Mouse (Mus musculus) adrenal gland, adult 8-10 months (tissue): ENCODE measurements around the gene Btg2. TPM values are rescaled to one million over a fixed set of nuclear protein-coding genes. Genes with fewer than 3 reads are reported as not detected.

Experiments
- DNase-seq: peaks from one replicate; pipeline ENCODE4 v3.0.0; 2022
- total RNA-seq, 4 experiments: library from RNA; stranded (reverse); gene quantifications; 2 replicates each; pipeline ENCODE4 v1.2.4; 2022

Btg2 gene
- total RNA-seq, 4 experiments from 2014 or later, result 28.1 to 56.5 (median 50.6) TPM

- peak; percentile 10 for DNase-seq
Observed at GRCm38 (mm10) chr1:134097956-134098725, 19.2 kb upstream of the Btg2 start.

- DNase-seq, result no peak
Observed at GRCm38 (mm10) chr1:134097080-134097855, 18.3 kb upstream of the Btg2 start.

- DNase-seq, result peak; percentile 3
Observed at GRCm38 (mm10) chr1:134096264-134096934, 17.5 kb upstream of the Btg2 start.

- no peak for DNase-seq
Observed at GRCm38 (mm10) chr1:134095721-134096120, 16.8 kb upstream of the Btg2 start.

- DNase-seq, result no peak
Observed at GRCm38 (mm10) chr1:134095033-134095612, 16.2 kb upstream of the Btg2 start.

GRCm38 (mm10) chr1:134093771-134094526 lies 15.0 kb upstream of the Btg2 start:
- DNase-seq, result no peak

- peak; percentile 92 for DNase-seq
Observed at GRCm38 (mm10) chr1:134092852-134093770, 14.2 kb upstream of the Btg2 start.

GRCm38 (mm10) chr1:134092368-134092767 lies 13.4 kb upstream of the Btg2 start:
- DNase-seq, result no peak

- no peak for DNase-seq
Observed at GRCm38 (mm10) chr1:134091851-134092250, 12.9 kb upstream of the Btg2 start.

- no peak for DNase-seq
Observed at GRCm38 (mm10) chr1:134089074-134089473, 10.2 kb upstream of the Btg2 start.

- DNase-seq, result no peak
Observed at GRCm38 (mm10) chr1:134086811-134087398, 8.0 kb upstream of the Btg2 start.

GRCm38 (mm10) chr1:134086017-134086416 lies 7.1 kb upstream of the Btg2 start:
- DNase-seq, result no peak

- no peak for DNase-seq
Observed at GRCm38 (mm10) chr1:134084128-134084527, 5.2 kb upstream of the Btg2 start.

GRCm38 (mm10) chr1:134083676-134084075 lies 4.8 kb upstream of the Btg2 start:
- DNase-seq, result no peak

- peak; percentile 79 for DNase-seq
Observed at GRCm38 (mm10) chr1:134082987-134083516, 4.1 kb upstream of the Btg2 start.

GRCm38 (mm10) chr1:134080881-134081450 lies 2.0 kb upstream of the Btg2 start:
- no peak for DNase-seq

- DNase-seq, result no peak
Observed at GRCm38 (mm10) chr1:134080406-134080805, 1.5 kb upstream of the Btg2 start.

- DNase-seq, result no peak
Observed at GRCm38 (mm10) chr1:134079477-134080163, 700 bp upstream of the Btg2 start.
